Mouse (Mus musculus) kidney, adult 2 months (tissue): ENCODE data around the gene Zdhhc9.

Source experiments
- CTCF ChIP-seq: fragments of 200-500 bp; conservative IDR thresholded peaks from 2 replicates; pipeline ENCODE4 v1.5.1; 2011; ENCODE audit warnings: low read depth, mild to moderate bottlenecking, control low read depth, low read length, moderate library complexity, mixed read lengths; ENCODE audit not compliant: insufficient read depth, insufficient read length
- POLR2A ChIP-seq: fragments of 200-500 bp; IDR thresholded peaks from one replicate; pipeline ENCODE4 v1.6.1; 2011; ENCODE audit warnings: low read depth, low read length, control low read depth

DNA sequence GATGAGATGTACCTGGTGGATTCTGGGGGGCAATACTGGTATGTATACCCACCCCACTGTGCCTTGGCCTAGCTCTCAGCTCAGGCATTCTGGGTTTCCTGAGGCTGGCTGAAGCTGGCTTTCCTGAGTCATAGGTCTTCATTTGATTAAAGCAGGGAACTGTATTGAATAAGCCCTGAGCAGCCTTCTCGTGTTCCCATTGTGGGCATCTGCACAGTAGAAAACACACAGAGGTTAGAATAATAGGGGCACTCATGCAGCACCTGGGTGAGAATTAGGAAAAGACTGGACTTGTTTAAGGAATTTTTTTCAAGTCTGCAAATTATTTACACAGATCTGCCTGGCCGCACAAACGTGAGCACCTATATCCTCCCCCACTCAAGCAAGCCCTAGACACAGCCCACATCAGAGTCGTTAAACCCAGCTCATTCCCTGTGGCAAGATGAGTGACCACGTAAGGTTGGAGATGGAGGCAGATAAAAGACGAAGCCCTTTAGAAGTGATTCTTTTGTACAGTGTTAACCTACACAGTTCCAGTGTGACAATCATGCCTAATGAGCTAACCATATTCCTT lies 81.7 kb downstream of the Zdhhc9 start:
- TF ChIP-seq CTCF (no peak), POLR2A (no peak)
